Comparison of ENCODE assay signal across 17 mouse cellular contexts in genomic region chr8:126844627-126845026, GRCm38 (mm10).
A peak's percentile ranks its signal among the peaks of the same experiment; 100 is the strongest.
DNase-seq lines count a peak whose midpoint lies in the region; ATAC-seq and TF ChIP-seq lines count a peak whose summit lies in the region.
"Had no signal": no experiment of that assay in that cellular context is flagged by ENCODE, and none has a peak within 500 bp of the region (broad histone marks: within the 10 kb centered on the region; RNA-seq: fewer than 3 reads in every experiment).

No protein-coding gene starts in this region.

- 50% methylated on average over 4 of the region's 4 CpGs for WGBS in intestine, postnatal 0 days
- 68% methylated on average over 4 of the region's 4 CpGs for WGBS in intestine, embryonic 16.5 days
- WGBS in lung, postnatal 0 days = 37% methylated on average over 4 of the region's 4 CpGs

- no peak overlapping the region for H3K4me2 ChIP-seq in intestine, postnatal 0 days (replicated peaks; ENCODE audit: low read depth)
- no peak overlapping the region for H3K4me2 ChIP-seq in intestine, embryonic 16.5 days (ENCODE audit: low read depth, low read length)
- H3K4me2 ChIP-seq in lung, postnatal 0 days (replicated peaks; ENCODE audit: low read depth, low read length) = no peak overlapping the region
- H3K4me2 ChIP-seq: limb, embryonic 12.5 days; midbrain, embryonic 13.5 days had no signal

- intact Hi-C loops in left cerebral cortex, postnatal 25 days (cut with DNase I) = no loop called here

- H3K4me3 ChIP-seq in intestine, postnatal 0 days (ENCODE audit: low read depth, low read length) = no peak overlapping the region
- no peak overlapping the region for H3K4me3 ChIP-seq in intestine, embryonic 16.5 days (ENCODE audit: low read length)
- no peak overlapping the region for H3K4me3 ChIP-seq in brown adipose tissue, adult 24 weeks (ENCODE audit: insufficient read depth, low read depth, low read length)
- H3K4me3 ChIP-seq in lung, postnatal 0 days (ENCODE audit: low read depth, low read length) = no peak overlapping the region
- H3K4me3 ChIP-seq: forebrain, embryonic 10.5 days; heart, adult 2 months; limb, embryonic 12.5 days; midbrain, embryonic 13.5 days had no signal

- no peaks in the 10 kb centered on the region for H3K36me3 ChIP-seq in intestine, postnatal 0 days (ENCODE audit: control insufficient read depth, insufficient read depth)
- H3K36me3 ChIP-seq in intestine, embryonic 16.5 days (ENCODE audit: control insufficient read depth, insufficient read depth, low read length) = no peaks in the 10 kb centered on the region
- H3K36me3 ChIP-seq in lung, postnatal 0 days (ENCODE audit: insufficient read depth, low read length) = no peaks in the 10 kb centered on the region
- H3K36me3 ChIP-seq in splenic B cell, adult 2 months (ENCODE audit: control insufficient read depth, insufficient read depth, low read length, poor library complexity, severe bottlenecking) = no peaks in the 10 kb centered on the region
- H3K36me3 ChIP-seq: forebrain, embryonic 10.5 days; limb, embryonic 12.5 days; midbrain, embryonic 13.5 days had no signal

- TF ChIP-seq EP300 in lung, postnatal 0 days (IDR thresholded peaks at IDR 0.05) = peak; percentile 99

- peaks cover 6% of the 10 kb centered on the region for H3K4me1 ChIP-seq in intestine, postnatal 0 days (replicated peaks; ENCODE audit: control insufficient read depth, insufficient read depth, low read length)
- peaks cover 28% of the 10 kb centered on the region for H3K4me1 ChIP-seq in intestine, embryonic 16.5 days (ENCODE audit: control insufficient read depth, insufficient read depth, low read length)
- H3K4me1 ChIP-seq in brown adipose tissue, adult 24 weeks (ENCODE audit: control insufficient read depth, insufficient read depth, insufficient read length, low read length) = peaks cover 24% of the 10 kb centered on the region
- H3K4me1 ChIP-seq in lung, postnatal 0 days (ENCODE audit: insufficient read depth, low read depth, low read length) = peaks cover 35% of the 10 kb centered on the region

- H3K27me3 ChIP-seq in intestine, postnatal 0 days (replicated peaks; ENCODE audit: control insufficient read depth, insufficient read depth, low read length) = no peaks in the 10 kb centered on the region
- no peaks in the 10 kb centered on the region for H3K27me3 ChIP-seq in intestine, embryonic 16.5 days (replicated peaks; ENCODE audit: control insufficient read depth, insufficient read depth, low read length)
- H3K27me3 ChIP-seq in lung, postnatal 0 days (replicated peaks; ENCODE audit: insufficient read depth, low read length) = no peaks in the 10 kb centered on the region
- H3K27me3 ChIP-seq in splenic B cell, adult 2 months (ENCODE audit: control insufficient read depth, insufficient read depth, low read length, poor library complexity, severe bottlenecking) = no peaks in the 10 kb centered on the region
- H3K27me3 ChIP-seq: limb, embryonic 12.5 days; midbrain, embryonic 13.5 days had no signal

- ATAC-seq in intestine, postnatal 0 days = no peak
- ATAC-seq in intestine, embryonic 16.5 days = no peak
- peak; percentile 82 for ATAC-seq in lung, postnatal 0 days
- ATAC-seq: inflammation-experienced regulatory T-cells, adult 6 months; midbrain, embryonic 13.5 days had no signal

- no peak overlapping the region for H3K9ac ChIP-seq in intestine, postnatal 0 days (ENCODE audit: low read depth, low read length)
- H3K9ac ChIP-seq in intestine, embryonic 16.5 days (ENCODE audit: low read depth, low read length) = no peak overlapping the region
- H3K9ac ChIP-seq in lung, postnatal 0 days (replicated peaks; ENCODE audit: low read depth) = no peak overlapping the region
- H3K9ac ChIP-seq: limb, embryonic 12.5 days; midbrain, embryonic 13.5 days had no signal

- peak overlapping the region; percentile 3; the same call in 1 of the 2 replicates for H3K27ac ChIP-seq in intestine, postnatal 0 days (ENCODE audit: low read depth, low read length)
- no peak overlapping the region for H3K27ac ChIP-seq in intestine, embryonic 16.5 days (ENCODE audit: low read length)
- peak overlapping the region; percentile 61 for H3K27ac ChIP-seq in brown adipose tissue, adult 24 weeks (replicated peaks; ENCODE audit: low read depth, low read length)
- peak overlapping the region; percentile 79 for H3K27ac ChIP-seq in lung, postnatal 0 days (ENCODE audit: low read length)
- H3K27ac ChIP-seq: forebrain, embryonic 10.5 days; heart, adult 2 months; kidney, postnatal 0 days; limb, embryonic 12.5 days; midbrain, embryonic 13.5 days had no signal

- TF ChIP-seq CTCF in intestine, postnatal 0 days (IDR thresholded peaks at IDR 0.05; ENCODE audit: low read depth) = no peak
- TF ChIP-seq CTCF in lung, postnatal 0 days (IDR thresholded peaks at IDR 0.05) = no peak

- DNase-seq in lung, postnatal 0 days (ENCODE audit: low spot score) = peak; percentile 94
- peak; percentile 33 for DNase-seq in splenic B cell, adult 2 months (ENCODE audit: low read depth, low spot score)
- DNase-seq in right cerebral cortex, postnatal 25 days = no peak
- no peak for DNase-seq in left cerebral cortex, postnatal 25 days (ENCODE audit: low spot score in 2 of 2)
- DNase-seq: adrenal gland, postnatal 14 days; cerebellum, adult 9-10 months; gastrocnemius, postnatal 10 days; heart, adult 2 months; thymus, postnatal 4 days had no signal

- no peaks in the 10 kb centered on the region for H3K9me3 ChIP-seq in intestine, postnatal 0 days (ENCODE audit: control insufficient read depth)
- no peaks in the 10 kb centered on the region for H3K9me3 ChIP-seq in intestine, embryonic 16.5 days (ENCODE audit: control insufficient read depth, low read length)
- no peaks in the 10 kb centered on the region for H3K9me3 ChIP-seq in lung, postnatal 0 days (ENCODE audit: low read length)
- H3K9me3 ChIP-seq: forebrain, embryonic 10.5 days; limb, embryonic 12.5 days; midbrain, embryonic 13.5 days had no signal

Comparison
In these comparisons a context has a peak if more than half of its experiments do, and no peak if none do; other contexts are left out.
1. DNase-seq: peak in lung, postnatal 0 days (single experiment) and splenic B cell, adult 2 months (single experiment); none in right cerebral cortex, postnatal 25 days (single experiment) and left cerebral cortex, postnatal 25 days (0 of 2).